Mouse (Mus musculus): ENCODE data around the gene Ttyh1. TPM values are rescaled to one million over a fixed set of nuclear protein-coding genes. Genes with fewer than 3 reads are reported as not detected.

Gene Ttyh1
- polyA plus RNA-seq, 1 experiment from 2014 or later = 66.6 TPM

DNA sequence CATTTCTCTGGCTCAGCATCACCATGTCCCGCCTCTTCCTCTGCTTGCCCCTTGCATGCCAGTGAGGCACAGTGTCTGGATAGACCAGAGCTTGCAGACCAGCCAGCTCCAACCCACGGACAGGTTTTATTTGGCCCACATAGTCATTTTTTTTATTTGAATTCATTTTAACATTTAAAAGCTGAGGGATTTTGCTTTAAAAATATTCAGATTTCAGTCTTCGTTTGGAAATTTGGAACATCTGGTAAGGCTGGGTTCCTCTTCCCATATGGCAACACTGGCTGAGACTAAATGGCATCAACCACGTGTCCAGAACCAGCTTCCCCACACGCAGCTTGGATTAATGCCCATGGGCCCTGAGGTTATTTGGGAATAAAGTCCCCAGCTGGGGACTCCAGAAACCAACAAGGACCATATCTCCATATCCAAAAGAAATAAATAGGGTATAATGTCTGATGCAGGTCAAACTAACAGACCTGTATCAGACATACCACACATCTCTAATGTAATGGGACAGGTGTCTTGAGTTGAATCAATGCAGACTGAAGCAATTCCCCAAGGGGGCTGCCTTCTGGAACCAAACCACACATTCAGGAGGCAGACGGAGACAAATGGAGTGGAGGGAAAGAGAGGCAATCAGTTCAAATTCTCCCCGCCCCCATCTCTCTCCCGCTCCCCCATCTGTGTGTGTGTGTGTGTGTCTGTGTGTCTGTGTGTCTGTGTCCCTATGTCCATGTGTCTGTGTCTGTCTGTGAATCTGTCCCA lies 2.0 kb upstream of the Ttyh1 start:
- Histone ChIP-seq H3K27ac (ENCODE audit: low read depth, low read length) (no peak overlapping the region), H3K9ac (ENCODE audit: low read depth, low read length) (no peak overlapping the region), H3K4me1 (replicated peaks; ENCODE audit: control insufficient read depth, insufficient read depth, low read length) (no peaks in the 10 kb centered on the region; the same call in none of the 2 replicates), H3K4me3 (ENCODE audit: low read depth, low read length) (no peak overlapping the region), H3K36me3 (ENCODE audit: control insufficient read depth, insufficient read depth, low read length) (no peaks in the 10 kb centered on the region), H3K27me3 (ENCODE audit: control insufficient read depth, insufficient read depth, low read length) (no peaks in the 10 kb centered on the region), H3K9me3 (ENCODE audit: control insufficient read depth, low read length) (no peaks in the 10 kb centered on the region), H3K4me2 (replicated peaks; ENCODE audit: low read depth, low read length) (no peak overlapping the region)
- DNase-seq (ENCODE audit: low spot score) = no peak
- 66% methylated on average over 8 of the region's 8 CpGs for WGBS
- no peak for ATAC-seq (ENCODE audit: low FRiP score)

- H3K9me3 ChIP-seq (ENCODE audit: control insufficient read depth, low read length) = no peaks in the 10 kb centered on the region
- no peaks in the 10 kb centered on the region for H3K36me3 ChIP-seq (ENCODE audit: control insufficient read depth, insufficient read depth, low read length)
- H3K4me1 ChIP-seq (replicated peaks; ENCODE audit: control insufficient read depth, insufficient read depth, low read length) = peaks cover 9% of the 10 kb centered on the region
- H3K4me3 ChIP-seq (ENCODE audit: low read depth, low read length) = peak overlapping the region; percentile 61
- H3K27me3 ChIP-seq (ENCODE audit: control insufficient read depth, insufficient read depth, low read length) = no peaks in the 10 kb centered on the region
- whole genome bisulfite sequencing = 18% methylated on average over 19 of the region's 19 CpGs
- H3K4me2 ChIP-seq (replicated peaks; ENCODE audit: low read depth, low read length) = peak overlapping the region; percentile 63
- peak; percentile 26 for DNase-seq (ENCODE audit: low spot score)
- peak overlapping the region; percentile 83 for H3K9ac ChIP-seq (ENCODE audit: low read depth, low read length)
- ATAC-seq (ENCODE audit: low FRiP score) = peak; percentile 11
- H3K27ac ChIP-seq (ENCODE audit: low read depth, low read length) = peak overlapping the region; percentile 94
These were observed 1.0 kb downstream of the Ttyh1 start for GRCm38 (mm10) chr7:4119976-4120921.

GRCm38 (mm10) chr7:4122076-4122768 lies 3.0 kb downstream of the Ttyh1 start:
- peak overlapping the region; percentile 63 for H3K4me2 ChIP-seq (replicated peaks; ENCODE audit: low read depth, low read length)
- H3K4me1 ChIP-seq (replicated peaks; ENCODE audit: control insufficient read depth, insufficient read depth, low read length) = peaks cover 12% of the 10 kb centered on the region
- peak overlapping the region; percentile 94 for H3K27ac ChIP-seq (ENCODE audit: low read depth, low read length)
- no peak overlapping the region for H3K4me3 ChIP-seq (ENCODE audit: low read depth, low read length)
- no peak for ATAC-seq (ENCODE audit: low FRiP score)
- H3K36me3 ChIP-seq (ENCODE audit: control insufficient read depth, insufficient read depth, low read length) = no peaks in the 10 kb centered on the region
- no peak for DNase-seq (ENCODE audit: low spot score)
- H3K9me3 ChIP-seq (ENCODE audit: control insufficient read depth, low read length) = no peaks in the 10 kb centered on the region
- peak overlapping the region; percentile 24 for H3K9ac ChIP-seq (ENCODE audit: low read depth, low read length)
- 52% methylated on average over 11 of the region's 11 CpGs for WGBS
- H3K27me3 ChIP-seq (ENCODE audit: control insufficient read depth, insufficient read depth, low read length) = no peaks in the 10 kb centered on the region

- H3K4me3 ChIP-seq (ENCODE audit: low read depth, low read length) = no peak overlapping the region
- H3K9ac ChIP-seq (ENCODE audit: low read depth, low read length) = 0 out of 2 replicates have a peak overlapping the region, but pooled peaks have one; percentile 12
- H3K4me2 ChIP-seq (replicated peaks; ENCODE audit: low read depth, low read length) = peak overlapping the region; percentile 20
- DNase-seq (ENCODE audit: low spot score) = no peak
- no peaks in the 10 kb centered on the region for H3K36me3 ChIP-seq (ENCODE audit: control insufficient read depth, insufficient read depth, low read length)
- no peaks in the 10 kb centered on the region for H3K9me3 ChIP-seq (ENCODE audit: control insufficient read depth, low read length)
- no peaks in the 10 kb centered on the region for H3K27me3 ChIP-seq (ENCODE audit: control insufficient read depth, insufficient read depth, low read length)
- peak overlapping the region; percentile 94 for H3K27ac ChIP-seq (ENCODE audit: low read depth, low read length)
- peaks cover 12% of the 10 kb centered on the region for H3K4me1 ChIP-seq (replicated peaks; ENCODE audit: control insufficient read depth, insufficient read depth, low read length)
- WGBS = 78% methylated on average over 10 of the region's 10 CpGs
- no peak for ATAC-seq (ENCODE audit: low FRiP score)
These were observed 3.6 kb downstream of the Ttyh1 start for GRCm38 (mm10) chr7:4122783-4123182.

DNA sequence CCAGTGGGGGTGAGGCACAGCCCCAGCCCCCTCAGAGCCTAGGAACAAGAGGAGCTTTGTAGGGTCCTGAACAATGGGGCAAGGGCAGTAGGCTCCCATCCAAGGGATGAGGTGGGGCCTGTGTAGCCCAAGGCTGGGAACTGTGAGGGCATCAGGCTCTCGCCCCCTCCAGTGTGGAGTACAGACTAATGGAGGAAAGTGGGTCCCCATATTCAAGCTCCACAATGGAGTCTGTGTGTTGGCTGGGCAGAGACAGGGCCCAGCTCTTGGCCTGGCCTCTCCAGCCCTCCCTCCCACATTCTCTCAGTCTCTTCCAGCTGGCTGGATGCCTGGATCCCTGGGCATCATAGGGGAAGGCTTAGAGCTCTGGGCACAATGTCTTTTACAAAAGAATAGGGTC lies 4.5 kb downstream of the Ttyh1 start:
- peak; percentile 75 for ATAC-seq (ENCODE audit: low FRiP score)
- Histone ChIP-seq H3K4me1 (replicated peaks; ENCODE audit: control insufficient read depth, insufficient read depth, low read length) (peaks cover 12% of the 10 kb centered on the region), H3K9ac (ENCODE audit: low read depth, low read length) (peak overlapping the region; percentile 42; the same call in 1 of the 2 replicates), H3K9me3 (ENCODE audit: control insufficient read depth, low read length) (no peaks in the 10 kb centered on the region), H3K27me3 (ENCODE audit: control insufficient read depth, insufficient read depth, low read length) (no peaks in the 10 kb centered on the region), H3K4me3 (ENCODE audit: low read depth, low read length) (no peak overlapping the region), H3K36me3 (ENCODE audit: control insufficient read depth, insufficient read depth, low read length) (no peaks in the 10 kb centered on the region), H3K4me2 (replicated peaks; ENCODE audit: low read depth, low read length) (peak overlapping the region; percentile 19), H3K27ac (ENCODE audit: low read depth, low read length) (peak overlapping the region; percentile 94)
- peak; percentile 56 for DNase-seq (ENCODE audit: low spot score)
- 67% methylated on average over 1 of the region's 1 CpGs for WGBS

DNA sequence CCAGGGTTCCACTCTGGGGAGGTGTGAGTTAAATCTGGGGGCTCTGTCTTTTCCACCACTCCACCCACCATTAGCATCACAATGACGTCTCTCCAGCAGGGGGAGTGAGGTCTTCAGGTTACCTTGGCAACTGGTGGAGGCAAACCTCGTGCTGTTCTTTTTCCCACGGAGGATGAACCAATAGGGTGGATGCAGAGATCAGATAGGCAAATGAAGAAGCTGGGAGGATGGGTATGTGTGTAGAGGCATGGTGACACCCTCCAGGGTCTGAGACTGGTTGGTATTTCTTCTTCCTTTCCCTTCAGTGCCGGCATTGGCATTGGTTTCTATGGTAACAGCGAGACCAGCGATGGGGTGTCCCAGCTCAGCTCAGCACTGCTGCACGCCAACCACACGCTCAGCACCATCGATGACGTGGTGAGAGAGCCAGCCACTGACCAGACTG lies 5.1 kb downstream of the Ttyh1 start:
- H3K9me3 ChIP-seq (ENCODE audit: control insufficient read depth, low read length) = no peaks in the 10 kb centered on the region
- no peaks in the 10 kb centered on the region for H3K27me3 ChIP-seq (ENCODE audit: control insufficient read depth, insufficient read depth, low read length)
- 0% methylated on average over 9 of the region's 10 CpGs for WGBS
- H3K9ac ChIP-seq (ENCODE audit: low read depth, low read length) = peak overlapping the region; percentile 42; the same call in 1 of the 2 replicates
- DNase-seq (ENCODE audit: low spot score) = peak; percentile 88
- H3K4me3 ChIP-seq (ENCODE audit: low read depth, low read length) = peak overlapping the region; percentile 23; the same call in 1 of the 2 replicates
- H3K4me1 ChIP-seq (replicated peaks; ENCODE audit: control insufficient read depth, insufficient read depth, low read length) = peaks cover 12% of the 10 kb centered on the region
- H3K36me3 ChIP-seq (ENCODE audit: control insufficient read depth, insufficient read depth, low read length) = no peaks in the 10 kb centered on the region
- H3K4me2 ChIP-seq (replicated peaks; ENCODE audit: low read depth, low read length) = peak overlapping the region; percentile 19
- ATAC-seq (ENCODE audit: low FRiP score) = peak; percentile 86
- H3K27ac ChIP-seq (ENCODE audit: low read depth, low read length) = peak overlapping the region; percentile 94

DNA sequence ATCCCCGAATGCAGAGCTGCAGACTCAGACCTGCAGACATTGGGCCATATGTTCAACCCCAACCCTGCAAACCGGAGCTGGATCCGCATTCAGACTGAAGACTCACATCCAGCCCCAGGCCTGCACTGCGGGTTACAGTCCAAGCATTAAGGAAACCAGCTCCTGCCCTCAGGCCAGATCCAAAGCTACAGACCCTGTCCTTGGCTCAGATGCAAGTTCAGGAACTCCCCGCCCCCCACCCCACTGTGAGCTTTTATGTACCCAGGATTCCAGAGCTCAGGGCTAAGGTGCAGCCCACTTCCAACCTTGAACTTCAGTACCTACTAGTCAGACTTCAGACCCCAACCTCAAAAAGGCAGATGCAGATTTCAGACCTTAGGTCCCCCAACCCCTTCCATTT lies 5.6 kb downstream of the Ttyh1 start:
- H3K27me3 ChIP-seq (ENCODE audit: control insufficient read depth, insufficient read depth, low read length) = no peaks in the 10 kb centered on the region
- peak overlapping the region; percentile 88 for H3K27ac ChIP-seq (ENCODE audit: low read depth, low read length)
- H3K9ac ChIP-seq (ENCODE audit: low read depth, low read length) = peak overlapping the region; percentile 12; the same call in 1 of the 2 replicates
- ATAC-seq (ENCODE audit: low FRiP score) (peak; percentile 10), DNase-seq (ENCODE audit: low spot score) (no peak)
- no peaks in the 10 kb centered on the region for H3K36me3 ChIP-seq (ENCODE audit: control insufficient read depth, insufficient read depth, low read length)
- H3K4me2 ChIP-seq (replicated peaks; ENCODE audit: low read depth, low read length) = peak overlapping the region; percentile 19
- H3K9me3 ChIP-seq (ENCODE audit: control insufficient read depth, low read length) = no peaks in the 10 kb centered on the region
- peak overlapping the region; percentile 23; the same call in 1 of the 2 replicates for H3K4me3 ChIP-seq (ENCODE audit: low read depth, low read length)
- 8% methylated on average over 5 of the region's 5 CpGs for WGBS
- peaks cover 12% of the 10 kb centered on the region for H3K4me1 ChIP-seq (replicated peaks; ENCODE audit: control insufficient read depth, insufficient read depth, low read length)

DNA sequence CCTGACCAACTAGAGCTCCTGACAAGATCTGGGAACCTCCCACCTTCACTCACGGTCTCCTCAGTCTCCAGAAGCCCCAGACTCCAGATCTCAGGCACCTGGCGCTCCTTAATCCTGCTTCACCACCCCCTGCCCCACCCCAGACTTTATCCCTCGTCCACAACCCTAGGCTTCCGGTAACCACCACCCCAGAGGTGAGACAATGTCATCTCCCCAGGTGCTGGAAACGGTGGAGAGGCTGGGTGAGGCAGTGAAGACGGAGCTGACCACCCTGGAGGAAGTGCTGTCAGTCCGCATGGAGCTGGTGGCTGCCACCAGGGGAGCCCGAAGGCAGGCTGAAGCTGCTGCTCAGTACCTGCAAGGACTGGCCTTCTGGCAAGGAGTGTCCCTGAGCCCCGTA lies 6.1 kb downstream of the Ttyh1 start:
- Histone ChIP-seq H3K27ac (ENCODE audit: low read depth, low read length) (peak overlapping the region; percentile 88), H3K9me3 (ENCODE audit: control insufficient read depth, low read length) (no peaks in the 10 kb centered on the region), H3K36me3 (ENCODE audit: control insufficient read depth, insufficient read depth, low read length) (no peaks in the 10 kb centered on the region), H3K4me3 (ENCODE audit: low read depth, low read length) (no peak overlapping the region), H3K4me1 (replicated peaks; ENCODE audit: control insufficient read depth, insufficient read depth, low read length) (peaks cover 12% of the 10 kb centered on the region), H3K9ac (ENCODE audit: low read depth, low read length) (peak overlapping the region; percentile 12; the same call in 1 of the 2 replicates), H3K27me3 (ENCODE audit: control insufficient read depth, insufficient read depth, low read length) (no peaks in the 10 kb centered on the region), H3K4me2 (replicated peaks; ENCODE audit: low read depth, low read length) (no peak overlapping the region)
- 37% methylated on average over 9 of the region's 9 CpGs for WGBS
- ATAC-seq (ENCODE audit: low FRiP score) = no peak
- DNase-seq (ENCODE audit: low spot score) = no peak
